Mouse (Mus musculus): ENCODE measurements around the gene Slc7a1. TPM values are rescaled to one million over a fixed set of nuclear protein-coding genes. Genes with fewer than 3 reads are reported as not detected.

The Slc7a1 gene
- total and polyA plus RNA-seq, 3 experiments: 64.1 to 133 (median 80.9) TPM

DNA sequence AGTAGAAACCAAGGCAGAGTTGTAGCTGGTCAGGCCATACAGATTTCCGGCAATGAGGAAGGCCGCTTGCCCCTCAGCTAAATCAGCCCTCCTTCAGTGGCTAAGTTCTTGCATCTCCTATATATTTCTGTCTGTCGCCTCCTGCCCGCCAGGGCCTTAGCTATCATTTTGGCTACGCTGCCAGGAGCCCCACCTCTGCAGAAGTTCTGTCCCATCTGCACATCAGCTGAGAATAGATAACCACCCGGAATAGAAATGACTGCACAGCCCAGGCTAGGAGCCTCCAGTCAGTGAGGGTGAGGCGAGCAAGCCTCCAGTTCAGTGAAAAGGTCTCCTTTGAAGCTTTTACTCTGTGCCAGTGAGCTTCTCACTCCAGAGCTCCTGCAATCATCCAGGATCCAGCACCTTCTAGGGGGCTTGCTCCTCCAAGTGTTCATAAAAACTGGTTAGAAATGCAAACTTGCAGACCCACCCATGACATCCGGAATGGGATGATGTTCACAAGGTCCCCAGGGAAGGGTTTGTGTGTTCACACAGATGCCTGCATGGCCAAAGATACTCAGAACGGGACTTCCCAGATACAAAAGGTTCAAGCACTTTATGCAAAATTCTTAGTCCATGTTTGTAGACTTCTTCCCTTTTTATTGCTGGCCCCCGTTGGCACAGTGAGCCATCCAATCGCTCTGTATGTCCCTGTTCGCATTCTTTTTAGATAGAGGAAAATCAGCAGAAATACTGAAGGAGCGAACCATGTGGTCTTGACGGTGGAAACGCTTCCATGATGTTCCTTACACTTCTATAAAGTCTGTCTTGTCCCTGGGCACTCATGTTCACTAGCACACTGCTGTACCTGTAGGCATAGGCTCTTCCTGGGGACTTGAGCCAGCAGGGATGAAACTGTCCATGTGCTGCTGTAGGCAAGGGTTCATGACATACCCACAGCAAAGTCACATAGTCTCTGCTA, 10.4 kb downstream of the Slc7a1 start:
- Histone ChIP-seq H3K4me1 (ENCODE audit: control insufficient read depth in 1 of 2, insufficient read depth in 2 of 2, low read length in 2 of 2) (peaks cover 24 to 55% of the 10 kb centered on the region in 2 experiments), H3K27ac (ENCODE audit: control insufficient read depth, low read depth, low read length) (peak overlapping the region; percentile 78), H3K9me3 (replicated peaks; ENCODE audit: insufficient read depth, low read length) (no peaks in the 10 kb centered on the region), H3K79me2 (ENCODE audit: control insufficient read depth, insufficient read depth, low read length, poor library complexity) (peaks cover 79% of the 10 kb centered on the region), H3K27me3 (ENCODE audit: control insufficient read depth in 1 of 2, insufficient read depth in 2 of 2, low read length in 2 of 2) (no peaks in the 10 kb centered on the region), H3K9ac (ENCODE audit: control insufficient read depth, low read depth, low read length, poor library complexity, severe bottlenecking) (peak overlapping the region; percentile 13), H3K4me3 (ENCODE audit: control insufficient read depth in 1 of 2, insufficient read depth in 1 of 2, low read depth in 2 of 2, low read length in 2 of 2) (peak overlapping the region in 1 of 2 experiments; percentile 7; a peak in 1 of 4 replicates), H3K36me3 (ENCODE audit: control insufficient read depth in 1 of 2, insufficient read depth in 2 of 2, low read length in 2 of 2) (peaks cover 34 to 70% of the 10 kb centered on the region in 2 experiments)
- peak; percentile 93 for DNase-seq (ENCODE audit: low read depth, low spot score)
- peak; percentile 84 for TF ChIP-seq GATA1 (IDR thresholded peaks at IDR 0.05; ENCODE audit: low read depth, low read length)
- no peak for TF ChIP-seq ZKSCAN1 (IDR thresholded peaks at IDR 0.05; ENCODE audit: low read depth, low read length)
- no peak for TF ChIP-seq POLR2AphosphoS2 (IDR thresholded peaks at IDR 0.05; ENCODE audit: low read length)
- peak; percentile 91 for TF ChIP-seq MXI1 (IDR thresholded peaks at IDR 0.05; ENCODE audit: low read depth, low read length)
- no peak for TF ChIP-seq ZNF384 (IDR thresholded peaks at IDR 0.05; ENCODE audit: low read depth, low read length)
- TF ChIP-seq ZMIZ1 (IDR thresholded peaks at IDR 0.05; ENCODE audit: low read depth, low read length): peak; percentile 56; the same call in 1 of the 2 replicates
- TF ChIP-seq MAFK (IDR thresholded peaks at IDR 0.05; ENCODE audit: borderline replicate concordance, low read depth, low read length): peak; percentile 66
- TF ChIP-seq RAD21 (IDR thresholded peaks at IDR 0.05; ENCODE audit: low read depth, low read length): no peak
- peak; percentile 18; the same call in 1 of the 2 replicates for TF ChIP-seq MYB (IDR thresholded peaks at IDR 0.05; ENCODE audit: low read depth, low read length)
- TF ChIP-seq ZC3H11A (IDR thresholded peaks at IDR 0.05; ENCODE audit: low read depth, low read length): peak; percentile 32; the same call in 1 of the 2 replicates
- no peak for TF ChIP-seq USF2 (IDR thresholded peaks at IDR 0.05; ENCODE audit: borderline replicate concordance in 1 of 2, insufficient read depth in 1 of 2, low read depth in 1 of 2, low read length in 2 of 2)
- TF ChIP-seq CTCF (IDR thresholded peaks at IDR 0.05 in 2 of 3, conservative IDR thresholded peaks at IDR 0.05 in 1 of 3; ENCODE audit: control insufficient read depth in 1 of 3, insufficient read depth in 1 of 3, low read depth in 2 of 3, low read length in 3 of 3, poor library complexity in 1 of 3, severe bottlenecking in 1 of 3): no peak
- TF ChIP-seq JUND (IDR thresholded peaks at IDR 0.05; ENCODE audit: low read depth, low read length): no peak
- peak; percentile 74 to 77 for TF ChIP-seq EP300 (IDR thresholded peaks at IDR 0.05; ENCODE audit: low read depth in 1 of 2, low read length in 2 of 2)
- peak; percentile 76 for TF ChIP-seq ELF1 (IDR thresholded peaks at IDR 0.05; ENCODE audit: low read depth, low read length)
- TF ChIP-seq USF1 (IDR thresholded peaks at IDR 0.05; ENCODE audit: low read depth, low read length): peak; percentile 38; the same call in 1 of the 2 replicates
- no peak for TF ChIP-seq UBTF (IDR thresholded peaks at IDR 0.05; ENCODE audit: borderline replicate concordance, insufficient read depth, low read depth, low read length)
- 0 out of 4 replicates have a peak, but pooled peaks of 1 of the 2 experiments have one; percentile 25 for TF ChIP-seq POLR2A (IDR thresholded peaks at IDR 0.05; ENCODE audit: control insufficient read depth in 1 of 2, insufficient read depth in 1 of 2, low read depth in 1 of 2, low read length in 2 of 2, poor library complexity in 1 of 2)
- TF ChIP-seq CHD1 (IDR thresholded peaks at IDR 0.05; ENCODE audit: low read depth, low read length): peak; percentile 85
- TF ChIP-seq MYC (IDR thresholded peaks at IDR 0.05; ENCODE audit: low read depth, low read length): peak; percentile 61; the same call in 1 of the 2 replicates
- TF ChIP-seq TAL1 (IDR thresholded peaks at IDR 0.05; ENCODE audit: low read length): peak; percentile 83
- peak; percentile 89; the same call in 1 of the 2 replicates for TF ChIP-seq MEF2A (IDR thresholded peaks at IDR 0.05; ENCODE audit: extremely low read depth, insufficient replicate concordance, low read depth, low read length, poor library complexity, severe bottlenecking)
- TF ChIP-seq GABPA (IDR thresholded peaks at IDR 0.05; ENCODE audit: low read depth, low read length): peak; percentile 59; the same call in 1 of the 2 replicates
- TF ChIP-seq CHD2 (IDR thresholded peaks at IDR 0.05; ENCODE audit: low read length): peak; percentile 35; the same call in 1 of the 2 replicates
- TF ChIP-seq TBP (IDR thresholded peaks at IDR 0.05; ENCODE audit: low read depth, low read length): no peak
- TF ChIP-seq TCF12 (IDR thresholded peaks at IDR 0.05; ENCODE audit: low read depth, low read length): peak; percentile 86
- peak; percentile 67 for TF ChIP-seq HCFC1 (IDR thresholded peaks at IDR 0.05; ENCODE audit: low read depth, low read length)
- peak; percentile 69 for TF ChIP-seq MAX (IDR thresholded peaks at IDR 0.05; ENCODE audit: low read length)
- TF ChIP-seq SIN3A (IDR thresholded peaks at IDR 0.05; ENCODE audit: low read length): peak; percentile 99
- TF ChIP-seq NELFE (IDR thresholded peaks at IDR 0.05; ENCODE audit: low read depth, low read length): peak; percentile 37; the same call in 1 of the 2 replicates
- peak; percentile 74 for TF ChIP-seq BHLHE40 (IDR thresholded peaks at IDR 0.05; ENCODE audit: borderline replicate concordance, low read depth, low read length)
- peak; percentile 53; the same call in 1 of the 2 replicates for TF ChIP-seq KAT2A (conservative IDR thresholded peaks at IDR 0.05; ENCODE audit: low read depth, low read length)
- 0 out of 2 replicates have a peak, but pooled peaks have one; percentile 14 for TF ChIP-seq SMC3 (IDR thresholded peaks at IDR 0.05; ENCODE audit: low read depth, low read length)
- TF ChIP-seq POLR2AphosphoS5 (IDR thresholded peaks at IDR 0.05; ENCODE audit: borderline replicate concordance, low read depth, low read length): no peak

Data from MEL (cell line).